Mouse (Mus musculus) midbrain, embryonic 13.5 days (tissue): ENCODE results near the gene Slc6a8. TPM values are rescaled to one million over a fixed set of nuclear protein-coding genes. Genes with fewer than 3 reads are reported as not detected.

Experiments
- ATAC-seq: fragments of 200-750 bp; cut with Nextera tagmentation; 2 replicates; pipeline ENCODE4 v1.8.0; 2017; ENCODE audit warnings: mild to moderate bottlenecking, moderate TSS enrichment, moderate library complexity
- H3K27ac ChIP-seq: fragments of 300-500 bp; sonication (generic); 2 replicates; pipeline ENCODE4 v1.5.1; 2015; ENCODE audit warnings: inconsistent platforms, mild to moderate bottlenecking, moderate library complexity
- H3K27me3 ChIP-seq: fragments of 300-500 bp; sonication (generic); 2 replicates; pipeline ENCODE4 v1.6.1; 2015; ENCODE audit warnings: mild to moderate bottlenecking, inconsistent platforms
- H3K36me3 ChIP-seq: fragments of 300-500 bp; sonication (generic); 2 replicates; pipeline ENCODE4 v1.6.1; 2015; ENCODE audit warnings: mild to moderate bottlenecking, inconsistent platforms
- H3K4me1 ChIP-seq: fragments of 300-500 bp; sonication (generic); replicated peaks from 2 replicates; pipeline ENCODE4 v1.6.1; 2015; ENCODE audit warnings: inconsistent platforms
- H3K4me2 ChIP-seq: fragments of 300-500 bp; sonication (generic); replicated peaks from 2 replicates; pipeline ENCODE4 v1.6.1; 2015; ENCODE audit warnings: moderate library complexity, mild to moderate bottlenecking, inconsistent platforms
- H3K4me3 ChIP-seq: fragments of 300-500 bp; sonication (generic); replicated peaks from 2 replicates; pipeline ENCODE4 v1.5.1; 2015; ENCODE audit warnings: mild to moderate bottlenecking, inconsistent platforms
- H3K9ac ChIP-seq: fragments of 300-500 bp; sonication (generic); replicated peaks from 2 replicates; pipeline ENCODE4 v1.6.1; 2015; ENCODE audit warnings: mild to moderate bottlenecking, inconsistent platforms
- H3K9me3 ChIP-seq: fragments of 300-500 bp; sonication (generic); 2 replicates; pipeline ENCODE4 v1.6.1; 2016; ENCODE audit warnings: mild to moderate bottlenecking, inconsistent platforms
- WGBS: fragments of 180-500 bp; shearing (Covaris S2); methylation state at CpG from one replicate; pipeline ENCODE4 v1.1.7; 2015; 5-methylcytosine and 5-hydroxymethylcytosine counted together
- polyA plus RNA-seq: library from polyadenylated mRNA; unstranded; fragments of >200 nt; fragmentation: Nextera tagmentation; extraction: Ambion mirVana; gene quantifications from 2 replicates; pipeline ENCODE4 v1.2.1, GENCODE M21; 2015

Slc6a8 gene
- polyA plus RNA-seq = 6.3 and 6.4 TPM in 2 replicates

DNA sequence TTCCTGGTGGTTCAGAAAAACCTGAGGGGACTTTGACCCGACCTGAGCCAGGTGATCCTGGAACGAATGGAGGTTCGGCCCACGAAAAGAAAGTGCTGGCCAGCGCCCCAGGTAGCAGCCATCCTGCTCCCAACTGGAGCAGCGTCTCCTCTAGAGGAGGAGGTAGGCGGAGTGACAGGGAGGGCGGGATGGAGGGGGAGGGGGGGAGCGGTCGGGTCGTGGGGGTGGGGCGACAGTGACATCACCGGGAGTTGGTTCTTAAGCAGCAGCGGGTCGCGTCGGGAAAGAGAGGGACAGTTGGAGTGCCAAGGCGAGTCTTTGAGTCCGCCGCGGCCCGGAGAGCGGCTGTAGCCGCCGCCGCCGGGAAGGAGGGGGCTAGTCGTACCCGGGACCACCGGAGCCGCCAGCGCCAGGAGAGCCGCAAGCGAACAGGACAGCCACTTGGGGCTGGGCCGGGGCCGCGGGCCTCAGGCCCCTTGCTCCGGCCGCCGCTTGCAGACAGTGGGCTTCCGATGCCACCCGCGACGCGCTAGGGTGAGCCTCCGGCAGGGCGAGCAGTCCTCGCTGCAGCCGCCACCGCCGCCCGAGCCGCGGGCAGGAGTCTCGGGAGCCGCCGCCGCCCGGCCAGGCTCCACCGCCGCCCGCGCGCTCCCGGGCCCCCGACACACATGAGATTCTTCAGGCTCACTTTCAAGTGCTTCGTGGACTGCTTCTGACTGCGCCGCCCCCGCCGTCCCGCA is at the start of gene Slc6a8:
Slc6a8 (plus strand) TSS at position 272 of the 740 bp plus-strand sequence.
- H3K4me3 ChIP-seq = peak within 1 kb of the TSS; percentile 59
- no peaks in the 10 kb centered on the region for H3K27me3 ChIP-seq
- H3K9ac ChIP-seq = peak within 1 kb of the TSS; percentile 80
- peaks cover 14% of the 10 kb centered on the region for H3K36me3 ChIP-seq
- no peaks in the 10 kb centered on the region for H3K9me3 ChIP-seq
- 31% methylated on average over 37 of the region's 72 CpGs for WGBS
- peak within 1 kb of the TSS; percentile 47; the same call in 1 of the 2 replicates for H3K27ac ChIP-seq
- ATAC-seq = peak; percentile 70
- H3K4me2 ChIP-seq = peak within 1 kb of the TSS; percentile 74
- peaks cover 18% of the 10 kb centered on the region for H3K4me1 ChIP-seq

DNA sequence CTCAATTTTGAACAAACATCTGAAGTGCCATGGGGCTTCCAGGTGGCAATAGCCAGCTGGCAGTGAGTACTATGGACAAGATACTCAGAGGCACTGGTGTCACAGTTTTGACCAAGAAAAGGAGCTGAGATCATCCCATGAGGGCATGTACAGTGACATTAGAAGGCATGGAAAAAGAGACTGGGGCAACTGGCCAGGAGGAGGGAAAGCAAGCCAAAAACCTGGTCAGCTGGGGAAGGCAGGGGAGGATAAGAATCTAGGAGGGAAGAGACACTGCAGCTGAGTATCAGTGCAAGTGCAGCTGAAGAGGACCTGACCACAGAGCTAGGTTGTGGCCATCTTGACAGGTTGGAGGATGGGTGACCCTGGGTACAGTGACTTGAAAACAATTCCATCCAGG is 46.0 kb upstream of the Slc6a8 start:
- Histone ChIP-seq H3K9ac (no peak overlapping the region), H3K4me3 (no peak overlapping the region), H3K27ac (no peak overlapping the region), H3K36me3 (no peaks in the 10 kb centered on the region), H3K4me2 (no peak overlapping the region), H3K27me3 (no peaks in the 10 kb centered on the region), H3K4me1 (no peaks in the 10 kb centered on the region), H3K9me3 (no peaks in the 10 kb centered on the region)
- no peak for ATAC-seq

DNA sequence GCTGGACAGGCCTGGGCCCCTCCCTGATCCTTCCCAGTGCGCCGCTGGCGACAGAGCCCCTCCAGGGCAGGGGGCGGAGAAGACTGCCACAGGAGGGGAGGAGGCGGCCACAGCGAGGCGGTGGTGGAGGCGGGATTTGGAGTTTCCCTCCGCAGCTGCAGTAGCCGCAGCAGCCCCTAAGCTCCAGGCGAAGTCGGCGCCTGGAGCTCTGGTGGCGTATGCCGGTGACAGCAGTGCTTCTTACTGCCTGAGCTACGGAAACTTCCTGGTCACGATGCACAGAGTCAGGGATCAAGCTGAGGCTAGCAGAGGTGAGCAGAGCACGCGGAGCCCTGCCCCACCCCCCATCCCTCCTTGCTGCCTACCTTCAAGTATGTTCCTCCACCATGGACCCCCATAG is 37.5 kb upstream of the Slc6a8 start:
- WGBS = 26% methylated on average over 16 of the region's 19 CpGs
- peak overlapping the region; percentile 9; the same call in 1 of the 2 replicates for H3K4me3 ChIP-seq
- peak overlapping the region; percentile 42 for H3K4me2 ChIP-seq
- H3K27ac ChIP-seq = no peak overlapping the region
- no peaks in the 10 kb centered on the region for H3K9me3 ChIP-seq
- H3K4me1 ChIP-seq = peaks cover 18% of the 10 kb centered on the region
- ATAC-seq = no peak
- H3K27me3 ChIP-seq = peaks cover 64% of the 10 kb centered on the region
- no peak overlapping the region for H3K9ac ChIP-seq
- no peaks in the 10 kb centered on the region for H3K36me3 ChIP-seq

DNA sequence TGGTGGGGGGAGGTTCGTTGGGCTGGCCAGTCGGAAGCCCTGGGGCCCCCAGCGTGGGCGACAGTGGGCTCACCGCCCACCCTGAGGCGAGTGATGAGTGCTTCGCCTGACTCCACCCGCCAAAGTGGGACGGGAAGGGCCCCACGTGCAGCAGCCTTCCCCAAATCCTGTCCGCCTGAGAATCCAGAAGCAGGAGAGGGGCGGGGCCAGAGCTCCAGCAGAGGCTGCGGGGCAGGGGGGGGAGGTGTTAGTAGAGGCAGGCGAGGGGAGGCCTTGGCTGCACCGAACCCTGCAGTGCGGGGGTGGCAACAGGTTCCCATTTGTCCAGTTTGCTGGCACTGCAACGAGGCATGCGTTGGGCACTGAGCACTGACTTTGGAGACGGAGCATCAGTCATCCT is 35.5 kb upstream of the Slc6a8 start:
- 14% methylated on average over 19 of the region's 19 CpGs for WGBS

DNA sequence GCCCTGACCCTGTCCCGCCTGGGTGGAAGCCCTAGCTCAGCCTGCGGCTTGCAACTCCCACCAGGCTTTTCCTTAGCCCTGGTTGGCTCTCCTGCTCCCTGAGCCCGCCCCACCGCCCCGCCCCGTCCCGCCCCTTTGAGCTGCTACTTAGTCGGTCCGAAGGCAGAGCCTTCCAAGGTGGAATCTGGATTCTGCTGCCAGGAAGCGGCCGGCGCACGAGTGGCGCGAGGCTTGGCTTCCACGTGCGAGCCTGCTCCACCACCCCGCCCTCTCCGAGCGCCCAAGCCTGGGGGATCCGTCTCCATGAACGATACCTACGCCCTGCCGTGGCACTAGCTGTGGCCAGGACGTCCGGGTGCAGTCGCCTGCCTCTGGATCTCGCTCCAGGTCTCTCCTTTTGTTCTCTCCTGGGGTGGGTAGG is 33.7 kb upstream of the Slc6a8 start, which contains the start of gene Dusp9:
Dusp9 (plus strand) TSS at position 165 of the 421 bp plus-strand sequence.
- Histone ChIP-seq H3K4me2 (peak within 1 kb of the TSS; percentile 55), H3K4me1 (peaks cover 18% of the 10 kb centered on the region), H3K9me3 (no peaks in the 10 kb centered on the region), H3K9ac (no peak within 1 kb of the TSS), H3K36me3 (no peaks in the 10 kb centered on the region), H3K4me3 (peak within 1 kb of the TSS; percentile 30), H3K27me3 (peaks cover 67% of the 10 kb centered on the region), H3K27ac (no peak within 1 kb of the TSS)
- ATAC-seq = peak; percentile 80
- WGBS = 32% methylated on average over 27 of the region's 28 CpGs

More for the DNA sequence above, 35.5 kb upstream of the Slc6a8 start:
- H3K9me3 ChIP-seq = no peaks in the 10 kb centered on the region
- no peak overlapping the region for H3K27ac ChIP-seq
- H3K4me3 ChIP-seq = peak overlapping the region; percentile 34
- peak overlapping the region; percentile 60 for H3K4me2 ChIP-seq
- no peaks in the 10 kb centered on the region for H3K36me3 ChIP-seq
- H3K27me3 ChIP-seq = peaks cover 73% of the 10 kb centered on the region
- peaks cover 18% of the 10 kb centered on the region for H3K4me1 ChIP-seq
- peak overlapping the region; percentile 32; the same call in 1 of the 2 replicates for H3K9ac ChIP-seq
- no peak for ATAC-seq

DNA sequence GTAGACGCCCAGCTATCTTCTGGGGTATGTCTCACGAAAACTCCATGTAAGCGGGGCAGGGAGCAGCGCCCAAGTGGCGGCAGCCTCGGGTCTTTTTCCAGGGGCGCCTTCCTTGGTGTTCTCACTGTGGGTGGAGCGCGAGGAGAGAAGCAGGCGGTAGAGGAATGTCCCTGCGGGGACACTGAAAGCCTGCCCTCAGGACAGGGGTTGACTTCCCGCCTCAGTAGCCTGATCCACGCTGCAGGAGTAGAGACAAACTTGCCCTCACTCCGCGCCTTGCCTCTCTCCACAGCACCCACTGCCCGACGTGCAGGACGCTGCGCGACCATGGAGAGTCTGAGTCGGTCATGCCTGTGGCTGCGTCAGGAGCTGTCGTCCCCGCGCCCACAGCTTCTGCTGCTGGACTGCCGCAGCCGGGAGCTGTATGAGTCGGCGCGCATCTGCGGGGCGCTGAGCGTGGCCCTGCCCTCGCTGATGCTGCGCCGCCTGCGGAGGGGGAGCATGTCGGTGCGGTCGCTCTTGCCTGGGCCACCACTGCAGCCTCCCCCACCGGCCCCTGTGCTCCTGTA is 33.0 kb upstream of the Slc6a8 start:
- H3K4me3 ChIP-seq = peak overlapping the region; percentile 30
- 0 out of 2 replicates have a peak, but pooled peaks have one; percentile 19 for ATAC-seq
- peaks cover 60% of the 10 kb centered on the region for H3K27me3 ChIP-seq
- H3K36me3 ChIP-seq = no peaks in the 10 kb centered on the region
- H3K27ac ChIP-seq = no peak overlapping the region
- 28% methylated on average over 41 of the region's 41 CpGs for WGBS
- H3K9ac ChIP-seq = no peak overlapping the region
- no peaks in the 10 kb centered on the region for H3K9me3 ChIP-seq
- peaks cover 18% of the 10 kb centered on the region for H3K4me1 ChIP-seq
- H3K4me2 ChIP-seq = peak overlapping the region; percentile 55

DNA sequence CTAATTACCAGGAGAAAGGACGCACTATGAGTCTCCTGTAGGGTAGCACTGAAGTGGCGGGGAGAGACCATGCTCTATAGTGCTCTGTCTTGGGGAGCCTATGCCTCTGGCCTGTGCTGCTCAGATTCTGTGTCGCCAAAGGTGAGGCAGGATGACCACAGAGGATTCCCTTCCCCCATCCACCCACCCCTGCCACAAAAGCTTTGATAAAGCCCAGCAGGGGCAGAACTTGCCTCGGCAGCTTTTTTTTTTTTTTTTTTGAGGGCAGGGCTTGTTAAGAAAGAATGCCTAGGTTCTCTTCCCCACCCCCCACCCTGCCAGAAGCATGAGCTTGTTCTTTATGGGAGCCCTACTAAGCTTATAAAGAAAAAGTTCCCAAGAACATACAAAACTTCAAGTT is 27.8 kb upstream of the Slc6a8 start:
- no peak for ATAC-seq
- H3K4me2 ChIP-seq = no peak overlapping the region
- H3K4me3 ChIP-seq = no peak overlapping the region

DNA sequence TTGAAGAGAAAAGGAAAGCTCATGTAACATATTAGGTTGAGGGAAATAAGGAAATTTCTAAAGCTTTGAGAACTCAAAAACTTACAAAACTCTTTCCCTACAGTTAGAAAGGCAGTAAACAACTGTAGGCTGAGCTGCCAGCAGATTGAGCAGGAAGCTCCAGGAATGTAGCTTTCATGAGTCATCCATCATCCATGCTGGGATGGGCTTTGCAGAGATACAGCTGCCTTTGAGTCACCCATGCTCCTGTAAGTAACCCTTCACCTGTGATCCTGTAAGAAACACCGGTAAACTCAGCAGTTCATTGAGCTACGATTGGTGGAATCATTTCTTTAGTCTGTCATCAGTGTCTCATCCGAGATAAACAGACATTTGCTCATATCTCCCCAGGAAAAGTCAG is 22.1 kb upstream of the Slc6a8 start:
- Histone ChIP-seq H3K9ac (no peak overlapping the region), H3K36me3 (no peaks in the 10 kb centered on the region), H3K27ac (no peak overlapping the region), H3K9me3 (no peaks in the 10 kb centered on the region), H3K4me1 (no peaks in the 10 kb centered on the region), H3K4me3 (no peak overlapping the region), H3K27me3 (no peaks in the 10 kb centered on the region), H3K4me2 (no peak overlapping the region)
- 82% methylated on average over 3 of the region's 3 CpGs for WGBS
- no peak for ATAC-seq

More for the DNA sequence above, 27.8 kb upstream of the Slc6a8 start:
- no peaks in the 10 kb centered on the region for H3K9me3 ChIP-seq
- WGBS = 30% methylated on average over 4 of the region's 4 CpGs
- peaks cover 13% of the 10 kb centered on the region for H3K27me3 ChIP-seq
- H3K4me1 ChIP-seq = 0 out of 2 replicates have a peak, but pooled peaks cover 1% of the 10 kb centered on the region
- H3K9ac ChIP-seq = no peak overlapping the region
- H3K36me3 ChIP-seq = no peaks in the 10 kb centered on the region
- no peak overlapping the region for H3K27ac ChIP-seq

DNA sequence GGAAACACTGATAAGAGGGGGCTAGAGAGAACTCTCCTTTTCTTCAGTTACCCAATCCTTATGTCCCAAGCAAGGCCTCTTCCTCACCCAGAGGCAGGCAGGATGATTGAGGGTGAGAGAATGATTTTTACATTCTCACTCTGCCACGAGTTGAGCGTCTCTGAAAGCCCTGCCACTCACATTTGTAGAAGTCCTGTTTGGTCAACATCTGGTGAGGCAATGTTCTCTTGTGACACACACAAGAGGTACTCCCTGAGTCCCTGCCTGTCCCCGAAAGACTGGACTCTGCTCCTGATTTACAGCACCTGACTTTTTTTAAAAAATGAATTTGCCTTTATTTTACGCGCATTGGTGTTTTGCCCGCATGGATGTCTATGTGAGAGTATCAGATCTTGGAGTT is 19.6 kb upstream of the Slc6a8 start:
- no peak overlapping the region for H3K27ac ChIP-seq
- H3K36me3 ChIP-seq = no peaks in the 10 kb centered on the region
- no peak for ATAC-seq
- WGBS = 82% methylated on average over 6 of the region's 6 CpGs
- H3K27me3 ChIP-seq = no peaks in the 10 kb centered on the region
- no peaks in the 10 kb centered on the region for H3K9me3 ChIP-seq
- H3K4me1 ChIP-seq = peaks cover 4% of the 10 kb centered on the region
- H3K4me2 ChIP-seq = no peak overlapping the region
- H3K4me3 ChIP-seq = no peak overlapping the region
- no peak overlapping the region for H3K9ac ChIP-seq

DNA sequence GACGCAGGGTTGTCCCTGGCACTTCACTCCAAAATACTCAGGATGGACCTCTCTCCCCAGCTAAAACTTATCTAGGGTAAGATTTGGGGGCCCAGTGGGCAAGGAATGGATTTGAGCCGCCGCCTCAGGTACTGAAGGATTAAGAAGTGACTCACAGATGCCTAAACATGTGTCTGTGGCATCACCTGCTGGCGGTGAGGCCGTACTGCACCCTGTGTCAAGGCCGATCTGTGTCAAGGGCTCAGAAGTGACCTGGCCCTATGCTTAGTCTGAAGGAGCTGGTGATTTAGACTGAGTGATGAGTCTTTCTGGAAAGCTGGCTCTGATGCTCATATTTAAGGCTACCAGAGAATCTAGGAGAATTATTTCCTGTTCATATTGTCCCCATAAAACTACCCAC is 18.8 kb upstream of the Slc6a8 start:
- no peak overlapping the region for H3K9ac ChIP-seq
- H3K27me3 ChIP-seq = no peaks in the 10 kb centered on the region
- 13% methylated on average over 6 of the region's 6 CpGs for WGBS
- peaks cover 11% of the 10 kb centered on the region for H3K4me1 ChIP-seq
- no peak overlapping the region for H3K27ac ChIP-seq
- no peak overlapping the region for H3K4me3 ChIP-seq
- no peaks in the 10 kb centered on the region for H3K9me3 ChIP-seq
- no peaks in the 10 kb centered on the region for H3K36me3 ChIP-seq
- H3K4me2 ChIP-seq = no peak overlapping the region
- peak; percentile 43; the same call in 1 of the 2 replicates for ATAC-seq

DNA sequence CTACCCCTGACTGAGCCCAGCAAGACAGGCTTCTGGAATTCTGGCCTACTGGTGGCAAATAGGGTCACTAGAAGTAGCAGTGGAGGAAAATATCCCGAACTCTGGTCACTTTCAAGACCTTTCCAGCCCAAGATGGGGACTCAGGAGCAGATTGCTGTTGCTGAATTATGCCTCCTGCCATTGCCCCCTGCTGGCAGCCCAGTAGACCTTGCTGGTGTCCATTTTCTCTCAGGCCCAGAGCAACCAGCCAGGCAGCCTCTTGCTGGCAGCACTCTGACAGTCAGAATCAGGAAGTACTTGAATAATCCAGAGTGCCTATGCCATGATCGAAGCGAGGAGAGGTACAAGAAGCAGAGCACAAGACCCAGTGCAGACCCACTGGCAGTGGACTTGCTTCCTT is 17.4 kb upstream of the Slc6a8 start:
- no peak overlapping the region for H3K9ac ChIP-seq
- ATAC-seq = no peak
- H3K4me2 ChIP-seq = no peak overlapping the region
- no peaks in the 10 kb centered on the region for H3K36me3 ChIP-seq
- no peaks in the 10 kb centered on the region for H3K27me3 ChIP-seq
- H3K4me1 ChIP-seq = peaks cover 11% of the 10 kb centered on the region
- 79% methylated on average over 3 of the region's 3 CpGs for WGBS
- H3K4me3 ChIP-seq = no peak overlapping the region
- H3K9me3 ChIP-seq = no peaks in the 10 kb centered on the region
- no peak overlapping the region for H3K27ac ChIP-seq

DNA sequence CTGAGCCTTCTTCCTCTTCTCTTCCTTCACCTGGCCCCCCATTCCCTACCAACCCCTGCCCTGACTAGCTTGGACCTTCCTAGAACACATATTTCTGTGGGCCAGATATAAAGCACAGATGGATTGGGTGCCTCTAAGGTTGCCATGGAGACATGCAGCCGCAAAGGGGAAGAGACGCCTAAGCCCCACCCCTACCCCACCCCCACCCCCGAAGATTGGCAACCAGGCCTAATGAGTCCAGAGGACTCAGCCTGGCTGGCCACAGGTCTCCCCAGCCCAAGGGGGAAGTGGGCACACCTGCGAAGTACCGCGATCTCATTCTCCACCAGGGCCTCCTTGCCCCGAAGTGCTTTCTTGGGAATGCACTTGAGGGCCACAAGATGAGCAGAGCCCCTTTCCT is 14.6 kb upstream of the Slc6a8 start:
- Histone ChIP-seq H3K9me3 (no peaks in the 10 kb centered on the region), H3K27ac (no peak overlapping the region), H3K36me3 (no peaks in the 10 kb centered on the region), H3K4me1 (peaks cover 11% of the 10 kb centered on the region), H3K4me2 (peak overlapping the region; percentile 66), H3K4me3 (peak overlapping the region; percentile 50), H3K9ac (no peak overlapping the region), H3K27me3 (no peaks in the 10 kb centered on the region)
- ATAC-seq = no peak
- 55% methylated on average over 7 of the region's 7 CpGs for WGBS
